Mouse (Mus musculus): ENCODE results near the gene Obp2a. TPM values are rescaled to one million over a fixed set of nuclear protein-coding genes. Genes with fewer than 3 reads are reported as not detected.

Obp2a gene
- not detected for polyA plus RNA-seq (2014; fragmentation: Illumina TruSeq; extraction: RNeasy Lipid Tissue Mini Kit (QIAGEN cat#74804); ENCODE audit: low replicate concordance)

GRCm38 (mm10) chr2:25699743-25700142 is at the start of gene Obp2a:
TSS of gene Obp2a (plus strand) at chr2:25700043.

GRCm38 (mm10) chr2:25652902-25653301 is 46.9 kb upstream of the Obp2a start, which contains the start of gene Lcn8:
TSS of gene Lcn8 (plus strand) at chr2:25653120.

GRCm38 (mm10) chr2:25657652-25658051 is 42.2 kb upstream of the Obp2a start, which contains the start of gene Lcn5:
TSS of gene Lcn5 (plus strand) at chr2:25657952.

GRCm38 (mm10) chr2:25676486-25676885 is 23.4 kb upstream of the Obp2a start, which contains the start of gene Lcn6:
TSS of gene Lcn6 (plus strand) at chr2:25676786.

GRCm38 (mm10) chr2:25682426-25682825 is 17.4 kb upstream of the Obp2a start, which contains the start of gene Lcn10:
TSS of gene Lcn10 (plus strand) at chr2:25682726.

DNA sequence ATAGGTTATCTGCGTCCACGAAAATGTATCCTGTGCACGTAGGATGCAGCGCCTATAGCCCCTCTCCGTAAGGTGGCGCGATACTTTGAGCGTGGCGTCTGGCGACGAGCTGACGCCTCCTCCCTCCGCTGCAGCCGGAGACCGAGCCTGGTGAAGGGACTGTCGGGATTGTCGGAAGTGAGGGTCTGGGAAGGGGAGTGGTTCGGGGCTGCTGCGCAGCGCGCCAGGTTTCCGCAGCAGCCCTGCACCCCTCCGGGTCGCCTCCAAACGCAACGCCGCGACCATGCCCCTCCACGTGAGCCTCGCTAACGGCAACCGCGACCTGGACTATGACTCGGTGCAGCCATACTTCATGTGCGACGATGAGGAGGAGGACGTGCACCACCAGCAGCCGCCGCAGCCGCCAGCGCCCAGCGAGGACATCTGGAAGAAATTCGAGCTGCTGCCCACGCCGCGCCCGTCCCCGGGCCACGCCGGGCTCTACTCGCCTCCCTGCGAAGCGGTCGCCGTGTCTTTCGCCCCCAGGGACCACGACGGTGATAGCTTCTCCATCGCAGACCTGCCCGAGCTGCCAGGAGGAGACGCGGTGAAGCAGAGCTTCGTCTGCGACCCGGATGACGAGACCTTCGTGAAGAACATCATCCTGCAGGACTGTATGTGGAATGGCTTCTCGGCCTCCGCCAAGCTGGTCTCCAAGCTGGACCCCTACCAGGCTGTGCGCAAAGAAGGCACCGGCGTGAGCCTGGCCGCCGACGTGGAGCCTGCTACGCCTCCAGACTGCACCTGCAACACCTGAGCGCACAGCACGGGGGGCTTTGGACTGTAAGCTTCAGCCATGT is 7.0 kb downstream of the Obp2a start, which contains the start of gene Bmyc:
TSS of gene Bmyc (plus strand) at position 97 of the 839 bp plus-strand sequence.

DNA sequence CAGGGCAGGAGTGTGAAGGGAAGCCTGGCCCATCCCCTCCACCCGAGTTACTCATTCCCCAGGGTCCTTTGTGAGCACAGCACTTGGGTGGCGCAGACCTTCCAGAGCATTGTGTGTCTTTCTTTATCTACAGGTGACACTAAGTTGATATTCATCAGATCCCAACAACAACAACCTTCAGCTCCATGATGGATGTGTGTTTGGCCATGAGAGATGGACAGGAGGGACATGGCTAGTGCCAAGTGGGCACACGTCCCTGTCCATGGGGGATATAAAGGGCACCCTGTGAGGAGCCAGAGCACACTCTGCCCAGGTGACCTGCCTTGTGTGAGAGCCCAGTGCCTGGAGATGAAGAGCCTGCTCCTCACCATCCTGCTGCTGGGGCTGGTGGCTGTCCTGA is 36.9 kb downstream of the Obp2a start, which contains the start of gene Obp2b:
TSS of gene Obp2b (plus strand) at position 301 of the 400 bp plus-strand sequence.

Other genes with a start within 250 kb of the Obp2a start
- gene Clic3, start 243.2 kb upstream of the Obp2a start, polyA plus RNA-seq (2014; fragmentation: Illumina TruSeq; extraction: RNeasy Lipid Tissue Mini Kit (QIAGEN cat#74804); ENCODE audit: low replicate concordance): not detected
- gene Paxx, start 238.9 kb upstream of the Obp2a start, polyA plus RNA-seq (2014; fragmentation: Illumina TruSeq; extraction: RNeasy Lipid Tissue Mini Kit (QIAGEN cat#74804); ENCODE audit: low replicate concordance): 5.1 TPM
- gene Ptgds, start 230.0 kb upstream of the Obp2a start, polyA plus RNA-seq (2014; fragmentation: Illumina TruSeq; extraction: RNeasy Lipid Tissue Mini Kit (QIAGEN cat#74804); ENCODE audit: low replicate concordance): not detected
- gene Lcn12, start 206.1 kb upstream of the Obp2a start, polyA plus RNA-seq (2014; fragmentation: Illumina TruSeq; extraction: RNeasy Lipid Tissue Mini Kit (QIAGEN cat#74804); ENCODE audit: low replicate concordance): not detected
- gene Fbxw5, start 199.3 kb upstream of the Obp2a start, polyA plus RNA-seq (2014; fragmentation: Illumina TruSeq; extraction: RNeasy Lipid Tissue Mini Kit (QIAGEN cat#74804); ENCODE audit: low replicate concordance): not detected
- not detected for gene C8g, start 198.3 kb upstream of the Obp2a start, polyA plus RNA-seq (2014; fragmentation: Illumina TruSeq; extraction: RNeasy Lipid Tissue Mini Kit (QIAGEN cat#74804); ENCODE audit: low replicate concordance)
- 0.78 TPM for gene Traf2, start 153.1 kb upstream of the Obp2a start, polyA plus RNA-seq (2014; fragmentation: Illumina TruSeq; extraction: RNeasy Lipid Tissue Mini Kit (QIAGEN cat#74804); ENCODE audit: low replicate concordance)
- gene Edf1, start 142.2 kb upstream of the Obp2a start, polyA plus RNA-seq (2014; fragmentation: Illumina TruSeq; extraction: RNeasy Lipid Tissue Mini Kit (QIAGEN cat#74804); ENCODE audit: low replicate concordance): 1.6 TPM
- not detected for gene Mamdc4, start 125.2 kb upstream of the Obp2a start, polyA plus RNA-seq (2014; fragmentation: Illumina TruSeq; extraction: RNeasy Lipid Tissue Mini Kit (QIAGEN cat#74804); ENCODE audit: low replicate concordance)
- not detected for gene Phpt1, start 124.8 kb upstream of the Obp2a start, polyA plus RNA-seq (2014; fragmentation: Illumina TruSeq; extraction: RNeasy Lipid Tissue Mini Kit (QIAGEN cat#74804); ENCODE audit: low replicate concordance)
- not detected for gene Ajm1, start 118.3 kb upstream of the Obp2a start, polyA plus RNA-seq (2014; fragmentation: Illumina TruSeq; extraction: RNeasy Lipid Tissue Mini Kit (QIAGEN cat#74804); ENCODE audit: low replicate concordance)
- 29.1 TPM for gene Rabl6, start 91.5 kb upstream of the Obp2a start, polyA plus RNA-seq (2014; fragmentation: Illumina TruSeq; extraction: RNeasy Lipid Tissue Mini Kit (QIAGEN cat#74804); ENCODE audit: low replicate concordance)
- not detected for gene Ccdc183, start 82.4 kb upstream of the Obp2a start, polyA plus RNA-seq (2014; fragmentation: Illumina TruSeq; extraction: RNeasy Lipid Tissue Mini Kit (QIAGEN cat#74804); ENCODE audit: low replicate concordance)
- gene Tmem141, start 78.0 kb upstream of the Obp2a start, polyA plus RNA-seq (2014; fragmentation: Illumina TruSeq; extraction: RNeasy Lipid Tissue Mini Kit (QIAGEN cat#74804); ENCODE audit: low replicate concordance): 0.85 TPM
- gene Fcna, start 72.0 kb upstream of the Obp2a start, polyA plus RNA-seq (2014; fragmentation: Illumina TruSeq; extraction: RNeasy Lipid Tissue Mini Kit (QIAGEN cat#74804); ENCODE audit: low replicate concordance): not detected
- gene Lcn8, start 46.9 kb upstream of the Obp2a start, polyA plus RNA-seq (2014; fragmentation: Illumina TruSeq; extraction: RNeasy Lipid Tissue Mini Kit (QIAGEN cat#74804); ENCODE audit: low replicate concordance): not detected
- gene Lcn5, start 42.1 kb upstream of the Obp2a start, polyA plus RNA-seq (2014; fragmentation: Illumina TruSeq; extraction: RNeasy Lipid Tissue Mini Kit (QIAGEN cat#74804); ENCODE audit: low replicate concordance): not detected
- gene Lcn6, start 23.3 kb upstream of the Obp2a start, polyA plus RNA-seq (2014; fragmentation: Illumina TruSeq; extraction: RNeasy Lipid Tissue Mini Kit (QIAGEN cat#74804); ENCODE audit: low replicate concordance): not detected
- not detected for gene Lcn10, start 17.3 kb upstream of the Obp2a start, polyA plus RNA-seq (2014; fragmentation: Illumina TruSeq; extraction: RNeasy Lipid Tissue Mini Kit (QIAGEN cat#74804); ENCODE audit: low replicate concordance)
- gene Bmyc, start 6.7 kb downstream of the Obp2a start, polyA plus RNA-seq (2014; fragmentation: Illumina TruSeq; extraction: RNeasy Lipid Tissue Mini Kit (QIAGEN cat#74804); ENCODE audit: low replicate concordance): 5.2 TPM
- gene Obp2b, start 37.0 kb downstream of the Obp2a start, polyA plus RNA-seq (2014; fragmentation: Illumina TruSeq; extraction: RNeasy Lipid Tissue Mini Kit (QIAGEN cat#74804); ENCODE audit: low replicate concordance): not detected
- gene Lcn3, start 65.5 kb downstream of the Obp2a start, polyA plus RNA-seq (2014; fragmentation: Illumina TruSeq; extraction: RNeasy Lipid Tissue Mini Kit (QIAGEN cat#74804); ENCODE audit: low replicate concordance): not detected
- gene Lcn11, start 77.0 kb downstream of the Obp2a start, polyA plus RNA-seq (2014; fragmentation: Illumina TruSeq; extraction: RNeasy Lipid Tissue Mini Kit (QIAGEN cat#74804); ENCODE audit: low replicate concordance): not detected
- not detected for gene Gm13539, start 82.2 kb downstream of the Obp2a start, polyA plus RNA-seq (2014; fragmentation: Illumina TruSeq; extraction: RNeasy Lipid Tissue Mini Kit (QIAGEN cat#74804); ENCODE audit: low replicate concordance)
- gene Glt6d1, start 115.8 kb downstream of the Obp2a start, polyA plus RNA-seq (2014; fragmentation: Illumina TruSeq; extraction: RNeasy Lipid Tissue Mini Kit (QIAGEN cat#74804); ENCODE audit: low replicate concordance): not detected
- not detected for gene Lcn9, start 123.1 kb downstream of the Obp2a start, polyA plus RNA-seq (2014; fragmentation: Illumina TruSeq; extraction: RNeasy Lipid Tissue Mini Kit (QIAGEN cat#74804); ENCODE audit: low replicate concordance)
- gene Sohlh1, start 147.2 kb downstream of the Obp2a start, polyA plus RNA-seq (2014; fragmentation: Illumina TruSeq; extraction: RNeasy Lipid Tissue Mini Kit (QIAGEN cat#74804); ENCODE audit: low replicate concordance): not detected
- gene Kcnt1, start 163.7 kb downstream of the Obp2a start, polyA plus RNA-seq (2014; fragmentation: Illumina TruSeq; extraction: RNeasy Lipid Tissue Mini Kit (QIAGEN cat#74804); ENCODE audit: low replicate concordance): 0.07 TPM